ENCODE assay signal across 25 mouse cellular contexts in genomic region chr16:58612969-58613368, GRCm38 (mm10). TPM values are rescaled to one million over a fixed set of nuclear protein-coding genes. Genes with fewer than 3 reads are reported as not detected.
A peak's percentile ranks its signal among the peaks of the same experiment; 100 is the strongest.
DNase-seq lines count a peak whose midpoint lies in the region; ATAC-seq and TF ChIP-seq lines count a peak whose summit lies in the region.
"Had no signal": no experiment of that assay in that cellular context is flagged by ENCODE, and none has a peak within 500 bp of the region (broad histone marks: within the 10 kb centered on the region; RNA-seq: fewer than 3 reads in every experiment).

No protein-coding gene starts in this region.

- no peak overlapping the region for H3K4me2 ChIP-seq in lung, postnatal 0 days (replicated peaks; ENCODE audit: low read depth, low read length)
- no peak overlapping the region for H3K4me2 ChIP-seq in intestine, embryonic 14.5 days (ENCODE audit: low read length)
- no peak overlapping the region for H3K4me2 ChIP-seq in midbrain, embryonic 14.5 days (ENCODE audit: low read length)
- H3K4me2 ChIP-seq: embryonic facial prominence, embryonic 12.5 days; hindbrain, embryonic 13.5 days had no signal

- no peak for TF ChIP-seq CTCF in lung, postnatal 0 days (IDR thresholded peaks at IDR 0.05)

- H3K4me1 ChIP-seq in lung, postnatal 0 days (ENCODE audit: insufficient read depth, low read depth, low read length), result no peaks in the 10 kb centered on the region
- H3K4me1 ChIP-seq in intestine, embryonic 14.5 days (replicated peaks; ENCODE audit: control insufficient read depth, insufficient read depth, low read length), result no peaks in the 10 kb centered on the region
- no peaks in the 10 kb centered on the region for H3K4me1 ChIP-seq in midbrain, embryonic 14.5 days (ENCODE audit: control insufficient read depth, insufficient read depth, low read length)
- H3K4me1 ChIP-seq: embryonic facial prominence, embryonic 12.5 days; heart, embryonic 10.5 days; hindbrain, embryonic 13.5 days had no signal

- H3K27ac ChIP-seq in lung, postnatal 0 days (ENCODE audit: low read length), result no peak overlapping the region
- H3K27ac ChIP-seq in intestine, embryonic 14.5 days (ENCODE audit: low read depth), result no peak overlapping the region
- H3K27ac ChIP-seq in midbrain, embryonic 14.5 days (replicated peaks; ENCODE audit: low read depth, low read length), result no peak overlapping the region
- H3K27ac ChIP-seq: embryonic facial prominence, embryonic 12.5 days; heart, embryonic 10.5 days; hindbrain, embryonic 13.5 days had no signal

- no peak overlapping the region for H3K4me3 ChIP-seq in lung, postnatal 0 days (ENCODE audit: low read depth, low read length)
- H3K4me3 ChIP-seq in intestine, embryonic 14.5 days (ENCODE audit: low read depth, low read length), result no peak overlapping the region
- H3K4me3 ChIP-seq in midbrain, embryonic 14.5 days (replicated peaks; ENCODE audit: low read depth, low read length), result no peak overlapping the region
- H3K4me3 ChIP-seq: embryonic facial prominence, embryonic 12.5 days; heart, embryonic 10.5 days; hindbrain, embryonic 13.5 days had no signal

- no peaks in the 10 kb centered on the region for H3K9me3 ChIP-seq in lung, postnatal 0 days (ENCODE audit: low read length)
- H3K9me3 ChIP-seq in intestine, embryonic 14.5 days (ENCODE audit: control insufficient read depth, low read length), result no peaks in the 10 kb centered on the region
- no peaks in the 10 kb centered on the region for H3K9me3 ChIP-seq in midbrain, embryonic 14.5 days (ENCODE audit: control insufficient read depth, low read length)
- H3K9me3 ChIP-seq: embryonic facial prominence, embryonic 12.5 days; heart, embryonic 10.5 days; hindbrain, embryonic 13.5 days had no signal

- peak; percentile 8; the same call in 1 of the 2 replicates for ATAC-seq in lung, postnatal 0 days
- ATAC-seq in intestine, embryonic 14.5 days (replicated peaks; ENCODE audit: low FRiP score, low TSS enrichment, low read depth), result 0 out of 2 replicates have a peak, but pooled peaks have one; percentile 36
- ATAC-seq in cerebellum, adult (ENCODE audit: insufficient number of reproducible peaks, low FRiP score, low TSS enrichment), result no peak
- no peak for ATAC-seq in midbrain, embryonic 14.5 days (ENCODE audit: low FRiP score, low TSS enrichment)
- ATAC-seq: forebrain, postnatal 0 days had no signal

- no peak for DNase-seq in lung, postnatal 0 days (ENCODE audit: low spot score)
- DNase-seq in lung, postnatal 36 days, result no peak
- no peak for DNase-seq in intestine, embryonic 14.5 days (ENCODE audit: low spot score)
- DNase-seq in large intestine, adult 2 months (ENCODE audit: low read depth, low spot score), result peak; percentile 71
- no peak for DNase-seq in ovary, adult 18-20 months (ENCODE audit: low spot score)
- no peak for DNase-seq in kidney, postnatal 36 days
- DNase-seq in midbrain, embryonic 14.5 days, result no peak
- DNase-seq: adrenal gland, adult 8-10 months; adrenal gland, postnatal 36 days; cerebellum, adult 11 months; cerebellum, adult 8-10 months; cerebellum, postnatal 14 days; forebrain, postnatal 0 days; gastrocnemius, postnatal 25 days; heart, adult 18-20 months; heart, postnatal 10 days; heart, postnatal 4 days had no signal

- H3K27me3 ChIP-seq in lung, postnatal 0 days (replicated peaks; ENCODE audit: insufficient read depth, low read length), result no peaks in the 10 kb centered on the region
- H3K27me3 ChIP-seq in intestine, embryonic 14.5 days (replicated peaks; ENCODE audit: control insufficient read depth, insufficient read depth, low read length), result no peaks in the 10 kb centered on the region
- H3K27me3 ChIP-seq in midbrain, embryonic 14.5 days (ENCODE audit: control insufficient read depth, insufficient read depth, low read length), result no peaks in the 10 kb centered on the region
- H3K27me3 ChIP-seq: CH12.LX; embryonic facial prominence, embryonic 12.5 days; hindbrain, embryonic 13.5 days had no signal

- no peak for TF ChIP-seq EP300 in lung, postnatal 0 days (IDR thresholded peaks at IDR 0.05)

- no peak overlapping the region for H3K9ac ChIP-seq in lung, postnatal 0 days (replicated peaks; ENCODE audit: low read depth)
- no peak overlapping the region for H3K9ac ChIP-seq in intestine, embryonic 14.5 days (ENCODE audit: low read length)
- no peak overlapping the region for H3K9ac ChIP-seq in midbrain, embryonic 14.5 days (replicated peaks; ENCODE audit: low read length)
- H3K9ac ChIP-seq: embryonic facial prominence, embryonic 12.5 days; forebrain, postnatal 0 days; hindbrain, embryonic 13.5 days had no signal

- H3K36me3 ChIP-seq in lung, postnatal 0 days (ENCODE audit: insufficient read depth, low read length), result no peaks in the 10 kb centered on the region
- no peaks in the 10 kb centered on the region for H3K36me3 ChIP-seq in intestine, embryonic 14.5 days (ENCODE audit: control insufficient read depth, insufficient read depth, low read length)
- H3K36me3 ChIP-seq in midbrain, embryonic 14.5 days (ENCODE audit: control insufficient read depth, insufficient read depth, low read length), result no peaks in the 10 kb centered on the region
- H3K36me3 ChIP-seq: embryonic facial prominence, embryonic 12.5 days; heart, embryonic 10.5 days; hindbrain, embryonic 13.5 days had no signal

- WGBS in lung, postnatal 0 days, result 43% methylated on average over 3 of the region's 3 CpGs
- WGBS in intestine, embryonic 14.5 days, result 78% methylated on average over 3 of the region's 3 CpGs
- 25% methylated on average over 3 of the region's 3 CpGs for WGBS in large intestine, adult 2 months
- WGBS in midbrain, embryonic 14.5 days, result 83% methylated on average over 3 of the region's 3 CpGs

RNA-seq across cellular contexts. Expression of gene Gm813, which starts 3.8 kb away (rescaled TPM):
- polyA plus RNA-seq in lung, postnatal 0 days (2015; fragmentation: Nextera tagmentation; extraction: Ambion mirVana), result not detected in 2 replicates
- polyA plus RNA-seq in intestine, embryonic 14.5 days (2014; fragmentation: Nextera tagmentation; extraction: Ambion mirVana), result not detected in 2 replicates
- not detected in 2 replicates for polyA plus RNA-seq in large intestine, adult 2 months (2012; rRNA removed)
- polyA plus RNA-seq in midbrain, embryonic 14.5 days (2014; fragmentation: Nextera tagmentation; extraction: Ambion mirVana), result not detected in 2 replicates
- polyA plus RNA-seq: embryonic facial prominence, embryonic 12.5 days; forebrain, embryonic 11.5 days; forebrain, postnatal 0 days; heart, embryonic 10.5 days; heart, embryonic 14.5 days; hindbrain, embryonic 13.5 days had no signal

RNA-seq across cellular contexts. Expression of gene E330017A01Rik, which starts 25.6 kb away (rescaled TPM):
- polyA plus RNA-seq in lung, postnatal 0 days (2015; fragmentation: Nextera tagmentation; extraction: Ambion mirVana), result not detected in 2 replicates
- polyA plus RNA-seq in intestine, embryonic 14.5 days (2014; fragmentation: Nextera tagmentation; extraction: Ambion mirVana), result not detected in 2 replicates
- polyA plus RNA-seq in large intestine, adult 2 months (2012; rRNA removed), result not detected in 2 replicates
- polyA plus RNA-seq in midbrain, embryonic 14.5 days (2014; fragmentation: Nextera tagmentation; extraction: Ambion mirVana), result not detected in 2 replicates
- polyA plus RNA-seq: cortical plate, adult 2 months; embryonic facial prominence, embryonic 12.5 days; forebrain, embryonic 11.5 days; forebrain, postnatal 0 days; heart, embryonic 10.5 days; heart, embryonic 14.5 days; hindbrain, embryonic 13.5 days had no signal

RNA-seq across cellular contexts. Expression of gene Cpox, which starts 57.1 kb away (rescaled TPM):
- polyA plus RNA-seq in lung, postnatal 0 days (2015; fragmentation: Nextera tagmentation; extraction: Ambion mirVana), result 13.4 and 14.2 TPM in 2 replicates
- polyA plus RNA-seq in intestine, embryonic 14.5 days (2014; fragmentation: Nextera tagmentation; extraction: Ambion mirVana), result 29.5 and 32.4 TPM in 2 replicates
- polyA plus RNA-seq in large intestine, adult 2 months (2012; rRNA removed), result 11.6 and 17.1 TPM in 2 replicates
- 11.7 and 13.3 TPM in 2 replicates for polyA plus RNA-seq in midbrain, embryonic 14.5 days (2014; fragmentation: Nextera tagmentation; extraction: Ambion mirVana)

Comparison
In these comparisons a context has a peak if more than half of its experiments do, and no peak if none do; other contexts are left out.
1. ATAC-seq: peak in lung, postnatal 0 days (single experiment) and intestine, embryonic 14.5 days (single experiment); none in cerebellum, adult (single experiment) and midbrain, embryonic 14.5 days (single experiment).